Mouse (Mus musculus) stomach, embryonic 15.5 days (tissue): Measurements from ENCODE around the gene Mcoln2. TPM values are rescaled to one million over a fixed set of nuclear protein-coding genes. Genes with fewer than 3 reads are reported as not detected.

Experiments
- ATAC-seq: fragments of 200-750 bp; cut with Nextera tagmentation; 2 replicates; pipeline ENCODE4 v1.8.0; 2017; ENCODE audit warnings: low read depth, moderate number of reproducible peaks, moderate TSS enrichment; ENCODE audit not compliant: insufficient read depth, low FRiP score
- H3K27ac ChIP-seq: fragments of 300-500 bp; sonication (generic); 2 replicates; pipeline ENCODE4 v1.5.1; 2015; ENCODE audit warnings: mild to moderate bottlenecking, inconsistent platforms
- H3K27me3 ChIP-seq: fragments of 300-500 bp; sonication (generic); replicated peaks from 2 replicates; pipeline ENCODE4 v1.6.1; 2015; ENCODE audit warnings: inconsistent platforms
- H3K36me3 ChIP-seq: fragments of 300-500 bp; sonication (generic); 2 replicates; pipeline ENCODE4 v1.6.1; 2015; ENCODE audit warnings: inconsistent platforms
- H3K4me1 ChIP-seq: fragments of 300-500 bp; sonication (generic); 2 replicates; pipeline ENCODE4 v1.6.1; 2015; ENCODE audit warnings: inconsistent platforms
- H3K4me2 ChIP-seq: fragments of 300-500 bp; sonication (generic); 2 replicates; pipeline ENCODE4 v1.6.1; 2015; ENCODE audit warnings: mild to moderate bottlenecking, inconsistent platforms
- H3K4me3 ChIP-seq: fragments of 300-500 bp; sonication (generic); replicated peaks from 2 replicates; pipeline ENCODE4 v1.5.1; 2015; ENCODE audit warnings: inconsistent platforms
- H3K9ac ChIP-seq: fragments of 300-500 bp; sonication (generic); 2 replicates; pipeline ENCODE4 v1.6.1; 2015; ENCODE audit warnings: inconsistent platforms
- H3K9me3 ChIP-seq: fragments of 300-500 bp; sonication (generic); 2 replicates; pipeline ENCODE4 v1.6.1; 2016; ENCODE audit warnings: inconsistent platforms
- WGBS: fragments of 180-500 bp; shearing (Covaris S2); methylation state at CpG from one replicate; pipeline ENCODE4 v1.1.7; 2015; 5-methylcytosine and 5-hydroxymethylcytosine counted together
- polyA plus RNA-seq: library from polyadenylated mRNA; unstranded; fragments of >200 nt; fragmentation: Nextera tagmentation; extraction: Ambion mirVana; gene quantifications from 2 replicates; pipeline ENCODE4 v1.2.1, GENCODE M21; 2015

The Mcoln2 gene
- polyA plus RNA-seq, 1 experiment from 2014 or later: 2.3 TPM

- no peak for ATAC-seq
- peak overlapping the region; percentile 12; the same call in 1 of the 2 replicates for H3K4me3 ChIP-seq
- no peaks in the 10 kb centered on the region for H3K36me3 ChIP-seq
- H3K27me3 ChIP-seq: peaks cover 17% of the 10 kb centered on the region
- WGBS: 11% methylated on average over 25 of the region's 25 CpGs
- peak overlapping the region; percentile 48 for H3K4me2 ChIP-seq
- no peaks in the 10 kb centered on the region for H3K9me3 ChIP-seq
- peaks cover 13% of the 10 kb centered on the region; the same call in 1 of the 2 replicates for H3K4me1 ChIP-seq
- no peak overlapping the region for H3K27ac ChIP-seq
- no peak overlapping the region for H3K9ac ChIP-seq
These were observed 28.1 kb upstream of the Mcoln2 start for GRCm38 (mm10) chr3:146121310-146122124.

- H3K9ac ChIP-seq: no peak overlapping the region
- H3K9me3 ChIP-seq: no peaks in the 10 kb centered on the region
- no peak for ATAC-seq
- no peak overlapping the region for H3K27ac ChIP-seq
- 58% methylated on average over 3 of the region's 3 CpGs for WGBS
- H3K4me3 ChIP-seq: no peak overlapping the region
- H3K4me2 ChIP-seq: no peak overlapping the region
- H3K36me3 ChIP-seq: no peaks in the 10 kb centered on the region
- peaks cover 13% of the 10 kb centered on the region; the same call in 1 of the 2 replicates for H3K4me1 ChIP-seq
- peaks cover 12% of the 10 kb centered on the region for H3K27me3 ChIP-seq
These were observed 27.6 kb upstream of the Mcoln2 start for GRCm38 (mm10) chr3:146122125-146122420.

GRCm38 (mm10) chr3:146122807-146123463 lies 26.7 kb upstream of the Mcoln2 start:
- no peak for ATAC-seq
- 80% methylated on average over 8 of the region's 8 CpGs for WGBS

GRCm38 (mm10) chr3:146123464-146123825 lies 26.2 kb upstream of the Mcoln2 start:
- no peak for ATAC-seq
- WGBS: 69% methylated on average over 9 of the region's 9 CpGs
- Histone ChIP-seq H3K4me3 (no peak overlapping the region), H3K27ac (no peak overlapping the region), H3K4me1 (peaks cover 5% of the 10 kb centered on the region; the same call in 1 of the 2 replicates), H3K4me2 (no peak overlapping the region), H3K9ac (no peak overlapping the region), H3K36me3 (no peaks in the 10 kb centered on the region), H3K9me3 (no peaks in the 10 kb centered on the region), H3K27me3 (no peaks in the 10 kb centered on the region)

More at GRCm38 (mm10) chr3:146122807-146123463, 26.7 kb upstream of the Mcoln2 start:
- Histone ChIP-seq H3K27me3 (0 out of 2 replicates have a peak, but pooled peaks cover 3% of the 10 kb centered on the region), H3K9me3 (no peaks in the 10 kb centered on the region), H3K36me3 (no peaks in the 10 kb centered on the region), H3K4me3 (no peak overlapping the region), H3K4me2 (no peak overlapping the region), H3K9ac (no peak overlapping the region), H3K4me1 (peaks cover 5% of the 10 kb centered on the region; the same call in 1 of the 2 replicates), H3K27ac (no peak overlapping the region)

GRCm38 (mm10) chr3:146127205-146127604 lies 22.4 kb upstream of the Mcoln2 start:
- Histone ChIP-seq H3K9me3 (no peaks in the 10 kb centered on the region), H3K36me3 (no peaks in the 10 kb centered on the region), H3K27ac (no peak overlapping the region), H3K27me3 (no peaks in the 10 kb centered on the region), H3K4me1 (no peaks in the 10 kb centered on the region), H3K9ac (no peak overlapping the region), H3K4me3 (no peak overlapping the region), H3K4me2 (no peak overlapping the region)
- WGBS: 57% methylated on average over 6 of the region's 6 CpGs
- no peak; the same call in 1 of the 2 replicates for ATAC-seq

- Histone ChIP-seq H3K4me1 (no peaks in the 10 kb centered on the region), H3K4me2 (no peak overlapping the region), H3K9ac (no peak overlapping the region), H3K9me3 (no peaks in the 10 kb centered on the region), H3K27me3 (no peaks in the 10 kb centered on the region), H3K27ac (no peak overlapping the region), H3K36me3 (no peaks in the 10 kb centered on the region), H3K4me3 (no peak overlapping the region)
- WGBS: 72% methylated on average over 9 of the region's 9 CpGs
- no peak for ATAC-seq
These were observed 14.8 kb upstream of the Mcoln2 start for GRCm38 (mm10) chr3:146134834-146135233.

GRCm38 (mm10) chr3:146135417-146135816 lies 14.2 kb upstream of the Mcoln2 start:
- Histone ChIP-seq H3K4me3 (no peak overlapping the region), H3K4me2 (no peak overlapping the region), H3K27me3 (no peaks in the 10 kb centered on the region), H3K9ac (no peak overlapping the region), H3K4me1 (no peaks in the 10 kb centered on the region), H3K27ac (no peak overlapping the region), H3K36me3 (no peaks in the 10 kb centered on the region), H3K9me3 (no peaks in the 10 kb centered on the region)
- ATAC-seq: no peak
- 89% methylated on average over 2 of the region's 2 CpGs for WGBS

GRCm38 (mm10) chr3:146136422-146136821 lies 13.2 kb upstream of the Mcoln2 start:
- H3K4me1 ChIP-seq: no peaks in the 10 kb centered on the region
- no peak overlapping the region for H3K9ac ChIP-seq
- no peak overlapping the region for H3K4me3 ChIP-seq
- no peak overlapping the region for H3K27ac ChIP-seq
- no peaks in the 10 kb centered on the region for H3K27me3 ChIP-seq
- H3K4me2 ChIP-seq: no peak overlapping the region
- H3K36me3 ChIP-seq: no peaks in the 10 kb centered on the region
- 36% methylated on average over 10 of the region's 10 CpGs for WGBS
- ATAC-seq: no peak
- H3K9me3 ChIP-seq: no peaks in the 10 kb centered on the region

- WGBS: 92% methylated on average over 7 of the region's 7 CpGs
- no peaks in the 10 kb centered on the region for H3K27me3 ChIP-seq
- H3K4me3 ChIP-seq: no peak overlapping the region
- no peaks in the 10 kb centered on the region for H3K9me3 ChIP-seq
- H3K36me3 ChIP-seq: no peaks in the 10 kb centered on the region
- ATAC-seq: no peak
- H3K4me2 ChIP-seq: no peak overlapping the region
- no peak overlapping the region for H3K27ac ChIP-seq
- no peaks in the 10 kb centered on the region for H3K4me1 ChIP-seq
- no peak overlapping the region for H3K9ac ChIP-seq
These were observed 9.4 kb upstream of the Mcoln2 start for GRCm38 (mm10) chr3:146140276-146140675.

GRCm38 (mm10) chr3:146142523-146142922 lies 7.1 kb upstream of the Mcoln2 start:
- Histone ChIP-seq H3K27ac (no peak overlapping the region), H3K4me2 (no peak overlapping the region), H3K4me3 (no peak overlapping the region), H3K4me1 (no peaks in the 10 kb centered on the region), H3K9me3 (no peaks in the 10 kb centered on the region), H3K36me3 (no peaks in the 10 kb centered on the region), H3K9ac (no peak overlapping the region), H3K27me3 (no peaks in the 10 kb centered on the region)
- 85% methylated on average over 7 of the region's 7 CpGs for WGBS
- ATAC-seq: no peak

GRCm38 (mm10) chr3:146145501-146145900 lies 4.1 kb upstream of the Mcoln2 start:
- Histone ChIP-seq H3K36me3 (no peaks in the 10 kb centered on the region), H3K27me3 (no peaks in the 10 kb centered on the region), H3K9ac (no peak overlapping the region), H3K9me3 (no peaks in the 10 kb centered on the region), H3K27ac (no peak overlapping the region), H3K4me3 (no peak overlapping the region), H3K4me2 (no peak overlapping the region), H3K4me1 (0 out of 2 replicates have a peak, but pooled peaks cover 3% of the 10 kb centered on the region)
- WGBS: 53% methylated on average over 5 of the region's 5 CpGs
- no peak for ATAC-seq

- H3K9ac ChIP-seq: no peak overlapping the region
- H3K4me2 ChIP-seq: no peak overlapping the region
- H3K36me3 ChIP-seq: no peaks in the 10 kb centered on the region
- no peaks in the 10 kb centered on the region for H3K9me3 ChIP-seq
- H3K27ac ChIP-seq: no peak overlapping the region
- ATAC-seq: no peak
- 60% methylated on average over 5 of the region's 5 CpGs for whole genome bisulfite sequencing
- H3K4me1 ChIP-seq: 0 out of 2 replicates have a peak, but pooled peaks cover 3% of the 10 kb centered on the region
- no peak overlapping the region for H3K4me3 ChIP-seq
- no peaks in the 10 kb centered on the region for H3K27me3 ChIP-seq
These were observed 3.5 kb upstream of the Mcoln2 start for GRCm38 (mm10) chr3:146146131-146146530.
